Mouse (Mus musculus) megakaryocyte, embryonic 14.5 days (primary cell): Measurements from ENCODE around the gene Tmppe.

Experiments used
- FLI1 ChIP-seq: IDR thresholded peaks from 2 replicates; pipeline ENCODE4 v1.6.1; 2012; ENCODE audit warnings: low read length, inconsistent platforms, mixed read lengths
- GATA1 ChIP-seq: IDR thresholded peaks from 3 replicates; pipeline ENCODE4 v1.6.1; 2012; ENCODE audit warnings: mixed read lengths, low read length, inconsistent platforms, borderline replicate concordance

DNA sequence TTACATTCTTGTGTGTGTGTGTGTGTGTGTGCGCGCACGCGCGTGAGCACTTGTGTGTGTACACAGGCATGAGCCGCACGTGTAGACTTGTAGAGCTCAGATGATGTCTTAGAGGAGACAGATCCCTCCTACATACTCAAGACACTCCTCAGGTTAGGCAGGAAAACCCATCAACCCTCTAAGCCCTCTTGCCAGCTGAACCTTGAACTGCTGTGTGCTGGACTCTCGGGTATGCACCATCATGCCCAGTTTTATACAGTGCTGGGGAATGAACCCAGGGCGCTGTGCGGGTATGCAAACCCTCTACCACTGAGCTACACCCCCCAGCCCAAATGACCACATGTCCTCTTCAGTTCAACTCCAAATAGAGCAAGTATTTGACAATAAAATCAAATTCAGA, 15.7 kb upstream of the Tmppe start:
- TF ChIP-seq GATA1 (no peak), FLI1 (no peak)
